Mouse (Mus musculus) urinary bladder, adult 18-20 months (tissue): ENCODE data around the gene Pelp1.

Experiments used
- DNase-seq, 2 experiments: peaks; one replicate each; pipeline ENCODE4 v3.0.0; 2022; ENCODE audit warnings: low spot score in 2 of 2, mixed read lengths in 2 of 2

The Pelp1 gene

DNA sequence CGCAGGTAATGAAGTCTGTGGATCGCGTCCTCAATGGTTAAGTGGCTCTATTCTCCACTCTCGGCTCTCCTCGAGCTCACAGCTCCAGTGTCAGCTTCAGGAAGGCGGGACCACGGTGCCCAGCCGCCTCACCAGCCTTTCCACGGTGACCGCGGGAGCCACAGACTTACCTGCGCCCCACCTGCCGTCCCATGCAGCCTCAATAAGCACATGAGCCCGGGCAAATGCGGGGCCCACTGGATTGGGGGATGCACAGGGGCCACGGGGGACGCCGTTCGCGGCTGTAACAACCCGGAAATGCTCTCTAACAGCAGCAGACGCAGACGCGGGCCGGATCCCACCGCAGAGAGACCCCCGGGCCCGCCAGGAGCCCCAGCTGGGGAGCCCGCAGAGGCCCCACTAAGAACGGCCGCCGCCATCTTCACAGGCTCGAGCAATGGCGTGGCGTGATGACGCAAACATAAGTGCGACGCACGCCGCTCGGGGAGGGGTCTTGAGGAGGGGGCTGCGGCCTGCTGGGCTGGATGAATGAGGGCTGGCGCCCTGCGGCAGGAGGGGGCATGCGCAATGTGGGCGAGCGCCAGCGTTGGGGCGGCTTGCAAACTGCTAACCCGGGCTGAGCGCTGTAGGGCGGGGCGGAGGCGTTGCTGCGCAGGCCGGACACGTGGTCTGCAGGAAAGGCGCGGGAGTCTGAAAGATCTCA lies at the start of gene Pelp1:
TSS of gene Pelp1 (minus strand) at position 438 of the 703 bp plus-strand sequence.
- DNase-seq: peak; percentile 81 to 92

DNA sequence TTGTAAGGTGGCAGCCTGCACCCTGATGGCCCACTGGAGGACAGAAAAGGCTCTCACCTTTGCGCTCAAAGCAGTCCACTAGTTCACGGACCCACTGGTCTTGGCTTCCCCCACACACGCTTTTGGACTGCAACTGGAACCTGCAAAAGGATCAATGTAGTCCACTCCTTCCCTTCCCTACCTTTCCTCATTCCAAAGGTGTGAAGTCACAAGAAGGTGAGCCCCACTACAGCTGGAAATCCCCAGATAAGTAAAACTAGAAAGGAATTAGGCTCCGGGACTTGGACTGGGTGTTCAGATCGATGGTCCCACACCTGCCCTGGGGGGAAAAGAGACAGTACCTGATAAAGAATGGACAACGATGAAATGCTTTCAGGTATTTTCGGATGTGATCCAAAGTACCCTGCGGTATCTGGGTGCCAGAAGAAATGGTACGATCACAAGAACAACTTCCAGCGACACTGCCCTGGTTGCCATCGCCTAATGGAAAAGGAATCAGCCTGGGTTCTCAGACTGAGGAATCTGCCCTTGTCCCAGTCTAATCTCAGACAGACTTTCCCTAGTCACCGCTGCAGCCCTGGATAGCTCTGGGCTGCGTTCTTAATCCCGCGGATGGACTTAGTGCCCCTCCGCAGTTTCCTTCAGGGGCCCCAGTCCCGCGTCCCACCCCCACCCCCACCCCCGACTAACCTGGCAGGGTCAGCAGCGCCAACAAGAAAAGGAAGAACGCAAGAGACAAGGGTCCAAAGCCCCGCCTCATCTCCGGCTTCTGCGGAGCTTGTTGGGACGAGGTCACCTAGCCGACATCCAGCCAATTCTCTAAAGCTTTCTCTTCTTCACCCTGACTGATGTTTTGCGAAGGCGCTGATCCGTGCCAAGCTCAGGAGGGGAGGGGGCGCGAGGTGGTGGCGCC lies 49.1 kb upstream of the Pelp1 start, which contains the start of gene Zmynd15:
TSS of gene Zmynd15 (plus strand) at position 746 of the 913 bp plus-strand sequence.
- peak in 1 of 2 experiments; percentile 8 for DNase-seq

DNA sequence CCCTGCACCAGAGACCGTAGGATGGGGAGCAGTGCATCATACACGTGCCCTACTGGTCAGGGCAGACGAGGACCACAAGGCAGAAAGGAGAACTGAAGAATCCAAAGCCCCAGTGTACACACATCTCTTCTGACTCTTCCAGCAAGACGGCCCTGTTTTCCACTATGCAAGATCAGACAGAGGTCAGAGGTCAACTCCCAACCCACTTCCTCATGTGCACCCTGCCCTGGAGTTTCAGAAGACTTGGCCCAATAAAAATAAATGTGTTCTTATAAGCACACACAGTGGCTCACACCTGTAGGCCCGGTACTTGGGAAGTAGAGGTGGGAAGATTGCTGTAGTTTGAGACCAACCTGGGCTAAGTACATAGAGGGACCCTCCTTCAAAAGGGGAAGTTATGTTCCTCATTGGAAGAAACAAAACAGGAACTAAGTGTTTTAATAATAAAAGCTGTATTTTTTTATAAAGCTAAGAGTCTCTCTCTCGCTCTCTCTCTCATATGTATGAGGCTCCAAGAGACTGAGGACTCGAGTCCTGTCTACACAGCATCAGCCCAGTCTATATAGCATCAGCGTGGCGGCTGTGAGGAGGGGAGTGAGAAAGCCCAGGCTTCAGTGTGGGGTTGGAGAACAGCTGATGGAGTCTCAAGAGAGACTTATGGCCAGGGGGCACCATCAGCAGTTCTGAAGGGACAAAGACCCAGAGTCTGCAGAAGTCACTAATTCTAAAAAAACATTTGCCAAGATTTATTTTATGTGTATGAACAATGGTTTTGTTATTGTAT lies 43.6 kb upstream of the Pelp1 start:
- no peak for DNase-seq

DNA sequence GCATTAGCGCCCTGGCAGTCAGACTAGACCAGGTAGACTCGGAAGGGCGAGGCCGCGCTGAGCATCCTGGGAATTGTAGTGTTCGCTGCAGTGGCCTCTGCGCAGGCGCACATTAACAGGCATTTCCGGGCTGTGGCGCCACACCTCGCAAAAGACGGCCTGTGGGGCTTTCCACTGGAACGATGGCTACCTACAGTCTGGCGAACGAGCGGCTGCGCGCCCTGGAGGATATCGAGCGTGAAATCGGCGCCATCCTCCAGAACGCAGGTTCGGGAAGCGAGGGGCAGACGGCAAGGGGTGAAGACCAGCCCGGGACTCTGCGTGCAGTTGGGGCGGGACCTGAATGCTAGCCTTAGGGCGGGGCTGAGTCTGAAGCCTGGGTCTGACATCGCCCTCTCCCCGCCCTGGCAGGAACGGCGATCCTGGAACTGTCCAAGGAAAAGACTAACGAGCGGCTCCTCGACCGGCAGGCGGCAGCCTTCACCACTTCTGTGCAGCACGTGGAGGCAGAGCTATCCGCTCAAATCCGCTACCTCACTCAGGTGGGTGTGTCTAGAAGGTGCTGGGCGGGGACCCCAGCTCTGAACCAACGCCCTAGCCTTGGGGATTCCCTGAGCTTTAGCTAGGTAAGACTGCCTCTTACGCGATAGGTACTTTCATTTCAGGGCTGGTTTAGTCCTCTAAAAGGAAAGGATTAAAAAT lies 42.1 kb upstream of the Pelp1 start, which contains the start of gene Med11:
TSS of gene Med11 (plus strand) at position 123 of the 702 bp plus-strand sequence.
- DNase-seq: peak; percentile 97 to 98

DNA sequence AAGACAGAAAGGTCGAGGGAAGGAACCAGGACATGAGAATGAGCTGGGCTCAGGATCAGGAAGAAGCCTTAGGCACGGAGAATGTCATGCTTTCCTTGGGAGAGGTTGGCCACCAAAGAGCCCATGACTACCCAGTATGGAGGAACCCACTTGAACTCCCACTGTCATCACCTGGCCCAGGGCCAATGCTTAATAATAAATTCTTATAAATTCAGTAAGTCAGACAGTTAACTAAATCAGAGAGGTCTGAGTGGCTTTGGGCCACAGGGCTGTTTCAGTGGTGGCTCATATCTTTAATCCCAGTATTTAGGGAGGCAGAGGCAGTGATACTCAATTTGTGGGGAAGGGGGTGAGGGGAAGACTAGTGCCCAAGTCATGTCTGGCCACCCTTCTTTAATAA lies 41.1 kb upstream of the Pelp1 start:
- no peak for DNase-seq

DNA sequence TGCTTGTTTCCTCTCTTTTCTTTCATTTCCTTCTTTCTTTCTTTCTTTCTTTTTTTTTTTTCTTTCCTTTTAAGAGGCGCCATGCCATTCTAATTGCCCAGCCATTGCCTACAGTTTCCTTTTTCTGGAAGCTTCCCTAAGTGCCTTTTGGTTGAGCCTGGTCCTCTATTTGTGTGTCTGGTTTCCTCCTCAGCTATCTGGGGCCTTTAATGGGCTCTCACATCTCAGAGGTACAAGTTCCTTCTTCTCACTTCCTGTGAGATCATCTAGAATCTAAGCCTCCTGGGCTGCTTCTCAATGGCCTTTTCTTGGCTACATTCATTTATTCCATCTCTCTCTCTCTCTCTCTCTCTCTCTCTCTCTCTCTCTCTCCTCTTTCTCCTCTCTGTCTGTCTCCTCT lies 37.5 kb upstream of the Pelp1 start:
- DNase-seq: no peak

DNA sequence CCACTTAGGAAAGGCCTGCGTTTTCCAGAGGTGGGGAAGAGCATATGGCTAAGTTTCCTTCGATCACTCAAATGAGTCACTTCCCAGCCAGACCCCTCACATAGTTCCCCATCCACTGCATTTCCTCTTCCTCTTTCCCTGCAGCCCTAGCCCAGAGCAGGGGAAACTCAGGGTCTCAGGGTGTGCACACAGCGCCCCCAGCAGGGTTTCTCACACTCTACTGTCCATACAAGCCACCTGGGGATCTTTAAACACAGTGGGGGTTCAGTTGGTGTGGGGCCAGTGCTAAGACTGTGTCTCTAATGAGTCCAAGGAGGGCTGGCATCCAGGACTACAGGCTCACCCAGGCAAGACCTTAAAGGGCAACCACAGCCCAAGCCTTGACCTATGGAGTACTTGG lies 36.9 kb upstream of the Pelp1 start:
- no peak for DNase-seq

DNA sequence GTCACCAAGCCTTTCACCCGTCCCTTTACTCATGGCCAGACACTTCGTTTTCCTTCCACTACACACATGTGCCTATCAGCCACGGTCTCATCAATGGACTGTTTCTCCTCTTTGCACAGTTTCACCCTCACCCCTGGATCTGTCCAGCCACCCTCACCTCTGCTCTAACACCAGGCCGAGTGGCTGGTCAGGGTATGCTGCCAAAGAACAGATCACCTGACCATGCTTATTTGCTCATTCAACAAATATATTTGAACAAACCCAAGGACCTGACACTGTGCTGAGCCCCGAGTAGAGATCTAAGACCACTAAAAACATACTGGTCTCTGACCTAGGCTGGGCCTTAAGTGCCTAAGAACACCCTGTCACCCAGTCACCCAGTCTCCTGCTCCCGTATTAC lies 34.8 kb upstream of the Pelp1 start:
- DNase-seq: no peak

DNA sequence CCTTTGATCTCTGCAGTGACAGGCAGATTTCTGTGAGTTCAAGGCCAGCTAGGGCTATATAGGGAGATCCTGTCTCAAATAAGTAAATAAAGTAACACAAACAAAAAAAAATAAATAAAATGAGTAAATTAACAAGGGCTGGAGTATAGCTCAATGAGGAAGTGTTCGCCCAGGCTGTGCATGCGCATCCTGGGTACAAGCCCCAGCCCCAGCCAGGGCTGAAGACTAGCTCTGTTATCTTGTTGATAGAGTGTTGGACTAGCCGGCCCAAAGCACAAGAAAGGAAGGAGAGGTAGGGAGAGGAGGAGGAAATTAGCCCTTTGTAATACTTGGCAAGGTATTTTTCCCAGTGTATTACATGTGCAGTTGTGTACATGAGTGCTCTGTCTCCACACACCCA lies 34.1 kb upstream of the Pelp1 start:
- no peak for DNase-seq

DNA sequence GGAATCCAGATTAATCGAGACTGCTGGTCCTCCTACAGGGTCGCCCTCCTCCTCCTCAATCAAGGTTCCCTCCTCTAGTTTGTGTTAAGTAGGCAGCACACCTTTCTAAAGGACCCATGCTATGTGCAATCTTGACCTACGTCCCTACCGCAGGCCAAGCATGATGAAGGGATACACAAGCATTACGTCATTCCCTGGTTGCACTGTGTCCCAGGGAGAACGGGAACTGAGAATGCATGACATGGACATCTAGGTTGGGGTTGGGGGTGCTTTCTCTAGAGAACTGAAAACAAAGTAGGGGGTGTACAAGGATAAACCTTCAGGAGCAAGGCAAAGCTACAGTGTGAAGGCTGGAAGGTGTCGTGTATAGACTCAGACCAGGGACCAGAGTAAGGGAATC lies 32.1 kb upstream of the Pelp1 start:
- DNase-seq: no peak

DNA sequence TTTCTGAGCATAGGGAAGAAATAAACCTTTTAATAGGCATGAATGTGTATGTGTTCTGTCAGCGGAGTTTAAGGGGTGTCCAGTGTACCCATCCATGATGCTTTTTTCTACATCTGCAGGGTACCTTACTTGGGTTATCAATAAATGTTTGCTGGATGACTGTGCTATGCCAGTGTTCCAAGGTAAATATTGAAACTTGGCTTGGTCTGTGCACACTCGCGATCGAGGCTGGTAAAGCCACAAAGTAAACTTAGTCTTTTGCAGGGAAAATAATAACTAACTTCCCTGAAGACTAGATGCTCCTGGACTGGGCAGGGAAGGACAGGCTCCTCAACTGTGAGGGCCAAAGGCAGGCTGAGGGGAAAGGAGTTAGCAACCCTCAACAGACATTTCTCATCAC lies 30.8 kb upstream of the Pelp1 start:
- no peak for DNase-seq

DNA sequence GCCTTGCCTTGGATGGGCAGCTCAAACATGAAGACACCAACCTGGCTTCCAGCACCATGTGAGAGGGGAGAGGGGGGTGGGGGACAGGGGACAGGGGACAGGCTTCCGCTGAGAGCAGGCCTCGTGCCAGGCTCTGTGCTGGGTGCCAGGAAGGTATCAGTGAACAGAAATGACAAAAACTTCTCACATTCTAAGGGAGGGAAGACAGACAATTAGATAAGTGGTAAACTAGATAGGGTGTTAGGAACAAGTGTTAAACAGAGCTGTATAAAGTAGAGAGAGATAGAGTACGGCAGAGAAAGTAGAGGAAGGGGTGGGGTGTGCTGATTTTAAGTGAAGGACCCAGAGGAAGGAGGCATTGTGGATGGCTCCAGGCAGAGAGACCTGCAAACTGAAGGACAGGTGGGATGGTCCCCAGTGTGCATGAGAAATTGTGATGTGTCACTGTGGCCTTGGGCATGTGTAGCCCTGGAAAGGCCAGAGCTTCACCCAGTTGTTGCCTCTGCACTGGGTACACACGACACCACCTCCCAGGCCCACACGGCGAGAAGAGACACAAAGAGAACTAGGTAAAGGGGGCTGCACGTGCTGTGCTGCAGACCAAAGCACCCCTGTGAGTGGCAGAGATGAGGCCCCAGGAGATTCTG lies 29.0 kb upstream of the Pelp1 start:
- DNase-seq: no peak

DNA sequence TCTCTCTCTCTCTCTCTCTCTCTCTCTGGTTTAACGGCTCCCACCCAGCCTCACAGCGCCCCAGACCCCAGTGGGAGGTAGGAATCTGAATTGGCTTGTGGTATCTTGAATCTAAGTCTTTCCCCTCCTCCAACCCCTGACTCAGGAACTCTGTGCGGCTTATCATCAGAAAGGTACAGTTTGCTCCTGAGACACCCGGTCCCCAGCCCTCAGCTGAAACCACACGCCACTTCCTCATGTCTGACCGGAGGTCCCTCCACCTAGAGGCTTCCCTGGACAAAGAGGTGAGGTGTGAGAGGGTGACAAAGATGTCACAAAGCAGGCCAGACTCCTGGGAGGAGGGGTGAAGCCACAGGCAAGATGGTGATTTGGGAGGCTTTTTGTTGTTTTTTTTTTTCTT lies 27.6 kb upstream of the Pelp1 start:
- no peak for DNase-seq

DNA sequence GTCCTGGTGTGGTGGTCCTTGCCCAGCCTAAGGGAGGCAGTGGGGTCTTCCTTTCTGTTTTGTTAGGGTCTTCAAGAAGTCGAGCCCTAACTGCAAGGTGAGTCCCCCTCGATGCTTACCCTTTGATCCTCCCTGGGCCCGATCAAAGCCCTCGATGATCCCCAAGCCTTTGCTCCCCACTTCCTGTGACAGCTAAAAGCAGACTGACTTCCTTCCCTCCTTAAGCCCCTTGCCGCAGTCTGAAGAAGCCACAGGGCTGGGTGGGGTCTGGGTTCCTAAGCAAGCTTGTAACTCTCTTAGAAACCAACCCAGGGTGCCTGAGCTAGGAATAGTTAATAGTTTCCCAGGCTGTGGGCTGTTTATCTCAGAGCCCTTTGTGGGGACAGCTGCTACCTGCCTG lies 25.6 kb upstream of the Pelp1 start:
- no peak for DNase-seq

DNA sequence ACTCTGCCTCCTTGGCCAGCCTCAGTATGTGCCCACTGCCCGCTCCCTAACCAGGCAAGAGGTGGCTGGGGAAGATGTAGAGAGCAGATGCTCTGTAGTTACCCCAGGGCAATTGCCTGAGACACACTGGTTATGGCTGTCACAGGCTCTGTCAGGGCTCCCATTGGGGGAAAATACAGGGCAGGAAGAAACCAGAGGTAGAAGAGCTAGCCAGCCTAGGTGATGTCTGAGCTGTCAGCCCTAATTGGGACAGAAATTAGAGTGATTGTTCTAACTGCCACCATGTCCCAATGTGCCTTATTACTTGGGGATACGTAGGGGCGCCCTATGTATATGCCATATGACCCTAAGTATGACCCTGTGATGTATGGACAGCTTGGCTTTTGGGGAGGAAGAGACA lies 24.1 kb upstream of the Pelp1 start:
- DNase-seq: no peak

DNA sequence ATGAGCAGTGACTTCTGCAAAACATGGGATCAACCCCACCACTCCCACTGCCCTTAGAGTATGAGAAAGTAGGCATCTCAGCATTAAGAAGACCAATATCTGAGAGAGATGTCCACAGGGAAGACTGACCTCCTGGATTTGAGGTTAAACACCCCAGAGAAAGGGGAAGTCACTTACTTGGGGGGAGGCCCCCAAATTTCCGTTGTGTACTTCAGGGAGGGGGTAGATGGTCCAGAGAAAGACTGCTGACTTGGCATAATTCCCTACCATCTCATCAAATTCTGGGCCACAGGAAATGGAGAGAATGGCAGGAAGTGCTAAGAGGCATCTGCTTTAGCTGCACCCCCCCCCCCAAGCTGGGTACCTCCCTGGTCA lies 23.7 kb upstream of the Pelp1 start:
- no peak for DNase-seq

DNA sequence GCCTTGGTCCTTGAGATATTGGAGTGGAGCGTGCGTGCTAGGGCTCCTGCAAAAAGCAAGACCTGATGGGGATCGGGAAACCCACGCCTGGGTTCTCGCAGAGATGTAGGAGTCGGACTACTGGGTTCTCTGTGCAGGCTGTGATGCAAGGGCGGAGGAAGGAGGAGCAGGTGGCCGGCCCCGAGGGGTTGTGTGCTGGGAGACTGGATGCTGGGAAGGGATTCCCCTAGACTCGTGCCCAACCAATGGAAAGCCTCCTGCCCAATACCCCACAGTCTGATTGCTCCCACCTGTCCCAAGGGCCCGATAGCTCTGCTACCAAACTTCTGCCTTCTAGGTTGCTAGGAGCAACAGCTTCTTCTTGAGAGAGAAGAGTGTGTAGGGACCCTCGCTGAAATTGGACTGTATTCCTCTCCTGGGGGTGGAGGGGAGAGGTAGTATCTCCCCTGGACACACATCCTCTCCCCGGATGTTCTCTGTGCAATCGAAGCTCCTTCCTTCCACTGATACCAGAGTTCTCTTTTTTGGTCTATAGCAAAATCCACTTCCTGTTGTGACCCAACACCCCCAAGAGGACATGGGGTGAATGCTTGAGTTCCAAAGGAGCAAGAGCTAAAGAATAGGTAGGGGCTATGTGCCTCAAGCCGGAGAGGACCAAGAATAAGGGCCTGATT lies 23.2 kb upstream of the Pelp1 start:
- no peak for DNase-seq

DNA sequence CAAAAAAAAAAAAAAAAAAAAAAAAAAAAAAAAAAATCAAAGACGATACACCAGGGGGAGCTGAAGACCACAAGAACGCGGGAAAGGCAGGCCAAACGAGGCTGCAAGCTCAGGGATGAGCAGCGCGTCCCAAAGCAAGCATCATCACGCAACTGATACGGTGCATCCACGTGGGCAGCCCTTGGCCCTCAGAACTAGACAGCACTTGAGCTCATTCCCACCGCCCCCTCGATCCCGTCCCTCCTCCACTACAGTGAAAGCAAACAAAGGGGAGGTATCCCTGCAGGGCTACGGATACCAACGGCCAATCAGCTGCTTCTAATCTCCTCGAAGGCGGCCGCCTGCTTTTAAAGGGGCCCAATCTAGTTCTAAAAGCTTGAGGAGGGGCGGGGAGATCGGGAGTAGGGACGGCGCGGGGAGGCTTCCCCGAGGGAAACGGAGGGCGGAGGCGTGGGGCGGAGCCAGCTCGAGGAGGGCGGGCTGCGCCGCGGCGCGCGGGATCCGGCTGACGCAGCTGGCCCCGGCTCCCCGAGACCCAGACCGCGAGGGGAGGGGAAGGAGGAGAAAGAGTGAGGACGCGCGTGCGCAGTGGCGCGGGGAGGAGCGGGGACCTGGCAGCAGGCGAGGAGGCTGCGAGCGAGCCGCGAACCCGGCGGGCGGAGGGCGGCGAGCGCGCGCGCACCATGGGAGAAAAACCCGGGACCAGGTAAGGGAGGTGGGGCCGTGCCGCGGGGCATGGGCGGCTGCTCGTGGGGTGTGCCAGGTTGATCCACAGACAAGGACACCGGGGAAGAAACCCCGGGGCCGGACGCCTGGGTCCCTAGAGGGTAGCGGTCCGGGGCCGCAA lies 22.4 kb upstream of the Pelp1 start, which contains the start of gene Arrb2:
TSS of gene Arrb2 (plus strand) at position 588 of the 847 bp plus-strand sequence.
- peak; percentile 95 to 99 for DNase-seq

DNA sequence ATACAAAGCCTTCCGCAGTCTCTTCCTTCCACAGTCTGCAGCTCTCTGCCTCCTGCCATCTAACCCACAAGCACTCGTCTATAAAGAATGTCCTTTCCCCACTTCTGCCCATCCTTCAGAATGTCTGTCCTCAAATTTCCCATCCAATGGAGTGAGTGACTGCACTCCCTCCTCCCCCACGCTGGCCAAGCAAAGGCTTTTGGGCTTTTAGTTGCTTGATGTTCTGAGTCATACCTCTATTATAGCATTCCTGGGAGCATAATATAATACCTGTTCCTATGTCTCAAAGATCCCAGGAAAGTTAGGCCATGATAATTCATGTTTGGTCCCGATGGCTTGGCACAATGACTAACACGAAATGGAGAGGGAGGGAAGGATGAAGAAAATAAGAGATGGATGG lies 21.7 kb upstream of the Pelp1 start:
- DNase-seq: no peak
